In genomic region chr2:171587635-171588034, GRCm38 (mm10) we compare ENCODE assay signal across 12 mouse cellular contexts.
A peak's percentile ranks its signal among the peaks of the same experiment; 100 is the strongest.
DNase-seq lines count a peak whose midpoint lies in the region; ATAC-seq and TF ChIP-seq lines count a peak whose summit lies in the region.
"Had no signal": no experiment of that assay in that cellular context is flagged by ENCODE, and none has a peak within 500 bp of the region (broad histone marks: within the 10 kb centered on the region; RNA-seq: fewer than 3 reads in every experiment).

No protein-coding gene starts in this region.

- H3K4me2 ChIP-seq in kidney, postnatal 0 days (ENCODE audit: low read length) = no peak overlapping the region
- H3K4me2 ChIP-seq in kidney, embryonic 16.5 days (replicated peaks; ENCODE audit: low read depth, low read length) = no peak overlapping the region
- H3K4me2 ChIP-seq in midbrain, embryonic 13.5 days (replicated peaks) = peak overlapping the region; percentile 39
- H3K4me2 ChIP-seq: embryonic facial prominence, embryonic 12.5 days had no signal

- TF ChIP-seq CTCF in kidney, postnatal 0 days (IDR thresholded peaks at IDR 0.05; ENCODE audit: low read depth) = no peak

- no peak overlapping the region for H3K9ac ChIP-seq in kidney, postnatal 0 days (ENCODE audit: low read depth, low read length)
- no peak overlapping the region for H3K9ac ChIP-seq in kidney, embryonic 16.5 days (replicated peaks; ENCODE audit: low read length)
- H3K9ac ChIP-seq in midbrain, embryonic 13.5 days (replicated peaks) = no peak overlapping the region
- H3K9ac ChIP-seq: embryonic facial prominence, embryonic 12.5 days; liver, embryonic 14.5 days had no signal

- no peaks in the 10 kb centered on the region for H3K36me3 ChIP-seq in kidney, postnatal 0 days (ENCODE audit: insufficient read depth, low read length)
- no peaks in the 10 kb centered on the region for H3K36me3 ChIP-seq in kidney, embryonic 16.5 days (ENCODE audit: insufficient read depth, low read length)
- no peaks in the 10 kb centered on the region for H3K36me3 ChIP-seq in hindbrain, embryonic 10.5 days
- H3K36me3 ChIP-seq in midbrain, embryonic 13.5 days = no peaks in the 10 kb centered on the region
- H3K36me3 ChIP-seq: embryonic facial prominence, embryonic 12.5 days had no signal

- no peaks in the 10 kb centered on the region for H3K9me3 ChIP-seq in kidney, postnatal 0 days (replicated peaks; ENCODE audit: low read length)
- H3K9me3 ChIP-seq in kidney, embryonic 16.5 days (ENCODE audit: low read length) = no peaks in the 10 kb centered on the region
- no peaks in the 10 kb centered on the region for H3K9me3 ChIP-seq in hindbrain, embryonic 10.5 days
- no peaks in the 10 kb centered on the region for H3K9me3 ChIP-seq in midbrain, embryonic 13.5 days
- H3K9me3 ChIP-seq: embryonic facial prominence, embryonic 12.5 days had no signal

- H3K27ac ChIP-seq in kidney, postnatal 0 days = no peak overlapping the region
- H3K27ac ChIP-seq in kidney, embryonic 16.5 days (ENCODE audit: low read length) = no peak overlapping the region
- H3K27ac ChIP-seq in hindbrain, embryonic 10.5 days = peak overlapping the region; percentile 78
- H3K27ac ChIP-seq in midbrain, embryonic 13.5 days = peak overlapping the region; percentile 74
- H3K27ac ChIP-seq: liver, embryonic 14.5 days had no signal

- ATAC-seq in kidney, postnatal 0 days (replicated peaks; ENCODE audit: low FRiP score, low read depth) = no peak
- no peak for ATAC-seq in kidney, embryonic 16.5 days (ENCODE audit: low FRiP score, low TSS enrichment)
- peak; percentile 93 for ATAC-seq in midbrain, embryonic 13.5 days

- H3K27me3 ChIP-seq in kidney, postnatal 0 days (ENCODE audit: insufficient read depth, low read length) = no peaks in the 10 kb centered on the region
- H3K27me3 ChIP-seq in kidney, embryonic 16.5 days (ENCODE audit: insufficient read depth, low read length) = no peaks in the 10 kb centered on the region
- H3K27me3 ChIP-seq in hindbrain, embryonic 10.5 days (ENCODE audit: insufficient read depth, poor library complexity, severe bottlenecking) = peaks cover 19% of the 10 kb centered on the region
- H3K27me3 ChIP-seq in midbrain, embryonic 13.5 days = no peaks in the 10 kb centered on the region
- H3K27me3 ChIP-seq: CH12.LX; embryonic facial prominence, embryonic 12.5 days had no signal

- no peaks in the 10 kb centered on the region for H3K4me1 ChIP-seq in kidney, postnatal 0 days (replicated peaks; ENCODE audit: insufficient read depth, low read length)
- peaks cover 6% of the 10 kb centered on the region; the same call in 1 of the 2 replicates for H3K4me1 ChIP-seq in kidney, embryonic 16.5 days (ENCODE audit: insufficient read depth, low read length)
- peaks cover 27% of the 10 kb centered on the region for H3K4me1 ChIP-seq in hindbrain, embryonic 10.5 days (replicated peaks)
- peaks cover 28% of the 10 kb centered on the region for H3K4me1 ChIP-seq in midbrain, embryonic 13.5 days (replicated peaks)
- H3K4me1 ChIP-seq: embryonic facial prominence, embryonic 12.5 days had no signal

- DNase-seq in kidney, postnatal 0 days (ENCODE audit: low spot score) = peak; percentile 3
- DNase-seq in hindbrain, embryonic 10.5 days (ENCODE audit: low spot score) = peak; percentile 51
- DNase-seq in right cerebral cortex, postnatal 36 days (ENCODE audit: low spot score in 2 of 2) = peak; percentile 2 to 32
- no peak for DNase-seq in thymus, postnatal 10 days (ENCODE audit: low spot score in 2 of 2)
- no peak for DNase-seq in urinary bladder, postnatal 36 days (ENCODE audit: low spot score in 2 of 2)
- DNase-seq in testis, postnatal 10 days (ENCODE audit: low spot score) = no peak
- DNase-seq: thymus, adult 2 months had no signal

- no peak overlapping the region for H3K4me3 ChIP-seq in kidney, postnatal 0 days (replicated peaks; ENCODE audit: low read depth, low read length)
- H3K4me3 ChIP-seq in kidney, embryonic 16.5 days (ENCODE audit: low read length) = no peak overlapping the region
- H3K4me3 ChIP-seq in hindbrain, embryonic 10.5 days = no peak overlapping the region
- H3K4me3 ChIP-seq in midbrain, embryonic 13.5 days (replicated peaks) = no peak overlapping the region
- H3K4me3 ChIP-seq: embryonic facial prominence, embryonic 12.5 days had no signal

- WGBS in kidney, postnatal 0 days = 81% methylated on average over 9 of the region's 9 CpGs
- 77% methylated on average over 9 of the region's 9 CpGs for WGBS in kidney, embryonic 16.5 days
- WGBS in hindbrain, embryonic 10.5 days = 34% methylated on average over 9 of the region's 9 CpGs
- WGBS in midbrain, embryonic 13.5 days = 13% methylated on average over 9 of the region's 9 CpGs

Comparison
In these comparisons a context has a peak if more than half of its experiments do, and no peak if none do; other contexts are left out.
1. DNase-seq: peak in kidney, postnatal 0 days (single experiment), hindbrain, embryonic 10.5 days (single experiment) and right cerebral cortex, postnatal 36 days (2 of 2); none in thymus, postnatal 10 days (0 of 2), urinary bladder, postnatal 36 days (0 of 2) and testis, postnatal 10 days (single experiment).
2. H3K27ac ChIP-seq: peak in hindbrain, embryonic 10.5 days (single experiment) and midbrain, embryonic 13.5 days (single experiment); none in kidney, postnatal 0 days (single experiment) and kidney, embryonic 16.5 days (single experiment).